Mouse (Mus musculus) embryonic facial prominence, embryonic 12.5 days (tissue): ENCODE data around the gene Cenps. TPM values are rescaled to one million over a fixed set of nuclear protein-coding genes. Genes with fewer than 3 reads are reported as not detected.

Experiments used
- ATAC-seq: fragments of 200-750 bp; cut with Nextera tagmentation; 2 replicates; pipeline ENCODE4 v1.8.0; 2017; ENCODE audit not compliant: insufficient number of reproducible peaks, insufficient read depth, low FRiP score, low TSS enrichment
- H3K27ac ChIP-seq: fragments of 300-500 bp; sonication (generic); 2 replicates; pipeline ENCODE4 v1.5.1; 2016; ENCODE audit warnings: mild to moderate bottlenecking
- H3K27me3 ChIP-seq: fragments of 300-500 bp; sonication (generic); 2 replicates; pipeline ENCODE4 v1.6.1; 2016; ENCODE audit warnings: mild to moderate bottlenecking, moderate library complexity
- H3K36me3 ChIP-seq: fragments of 300-500 bp; sonication (generic); 2 replicates; pipeline ENCODE4 v1.6.1; 2016; ENCODE audit warnings: mild to moderate bottlenecking
- H3K4me1 ChIP-seq: fragments of 300-500 bp; sonication (generic); 2 replicates; pipeline ENCODE4 v1.6.1; 2016
- H3K4me2 ChIP-seq: fragments of 300-500 bp; sonication (generic); replicated peaks from 2 replicates; pipeline ENCODE4 v1.6.1; 2016; ENCODE audit warnings: mild to moderate bottlenecking, moderate library complexity
- H3K4me3 ChIP-seq: fragments of 300-500 bp; sonication (generic); 2 replicates; pipeline ENCODE4 v1.5.1; 2016; ENCODE audit warnings: mild to moderate bottlenecking
- H3K9ac ChIP-seq: fragments of 300-500 bp; sonication (generic); 2 replicates; pipeline ENCODE4 v1.6.1; 2016; ENCODE audit warnings: mild to moderate bottlenecking, moderate library complexity
- H3K9me3 ChIP-seq: fragments of 300-500 bp; sonication (generic); 2 replicates; pipeline ENCODE4 v1.6.1; 2016; ENCODE audit warnings: mild to moderate bottlenecking, moderate library complexity
- WGBS: fragments of 180-500 bp; shearing (Covaris S2); methylation state at CpG from one replicate; pipeline ENCODE4 v1.1.7; 2016; 5-methylcytosine and 5-hydroxymethylcytosine counted together
- polyA plus RNA-seq: library from polyadenylated mRNA; unstranded; fragments of >200 nt; fragmentation: Nextera tagmentation; extraction: Ambion mirVana; gene quantifications from 2 replicates; pipeline ENCODE4 v1.2.1, GENCODE M21; 2016

Gene Cenps
- polyA plus RNA-seq: 42.7 and 47.1 TPM in 2 replicates

- Histone ChIP-seq H3K36me3 (no peaks in the 10 kb centered on the region), H3K27ac (peak within 1 kb of the TSS; percentile 92), H3K9ac (peak within 1 kb of the TSS; percentile 66), H3K9me3 (no peaks in the 10 kb centered on the region), H3K4me2 (peak within 1 kb of the TSS; percentile 57), H3K4me1 (peaks cover 8% of the 10 kb centered on the region; the same call in 1 of the 2 replicates), H3K4me3 (peak within 1 kb of the TSS; percentile 51), H3K27me3 (no peaks in the 10 kb centered on the region)
- ATAC-seq: peak; percentile 78
- WGBS: 2% methylated on average over 68 of the region's 68 CpGs
These were observed at the start of gene Cenps for GRCm38 (mm10) chr4:149136982-149137770. TSS of gene Cenps (minus strand) at chr4:149137629.

- Histone ChIP-seq H3K27me3 (no peaks in the 10 kb centered on the region), H3K9me3 (no peaks in the 10 kb centered on the region), H3K4me1 (peaks cover 9% of the 10 kb centered on the region; the same call in 1 of the 2 replicates), H3K36me3 (peaks cover 72% of the 10 kb centered on the region), H3K4me2 (no peak overlapping the region), H3K4me3 (no peak overlapping the region), H3K27ac (no peak overlapping the region), H3K9ac (no peak overlapping the region)
- ATAC-seq: no peak
- 56% methylated on average over 4 of the region's 4 CpGs for WGBS
These were observed 45.3 kb upstream of the Cenps start for GRCm38 (mm10) chr4:149182755-149183154.

GRCm38 (mm10) chr4:149182192-149182591, 44.8 kb upstream of the Cenps start:
- H3K4me3 ChIP-seq: no peak overlapping the region
- no peak for ATAC-seq
- no peaks in the 10 kb centered on the region for H3K9me3 ChIP-seq
- 90% methylated on average over 7 of the region's 7 CpGs for WGBS
- no peak overlapping the region for H3K9ac ChIP-seq
- H3K4me2 ChIP-seq: no peak overlapping the region
- H3K4me1 ChIP-seq: peaks cover 11% of the 10 kb centered on the region; the same call in 1 of the 2 replicates
- H3K27ac ChIP-seq: no peak overlapping the region
- no peaks in the 10 kb centered on the region for H3K27me3 ChIP-seq
- H3K36me3 ChIP-seq: peaks cover 66% of the 10 kb centered on the region

- peaks cover 44% of the 10 kb centered on the region for H3K36me3 ChIP-seq
- no peak overlapping the region for H3K4me2 ChIP-seq
- 51% methylated on average over 4 of the region's 4 CpGs for WGBS
- no peak overlapping the region for H3K27ac ChIP-seq
- no peak for ATAC-seq
- no peak overlapping the region for H3K4me3 ChIP-seq
- H3K27me3 ChIP-seq: no peaks in the 10 kb centered on the region
- H3K4me1 ChIP-seq: peaks cover 11% of the 10 kb centered on the region; the same call in 1 of the 2 replicates
- H3K9ac ChIP-seq: no peak overlapping the region
- no peaks in the 10 kb centered on the region for H3K9me3 ChIP-seq
These were observed 42.1 kb upstream of the Cenps start for GRCm38 (mm10) chr4:149179573-149179972.

- no peak for ATAC-seq
- Histone ChIP-seq H3K9ac (0 out of 2 replicates have a peak overlapping the region, but pooled peaks have one; percentile 7), H3K4me1 (peaks cover 11% of the 10 kb centered on the region; the same call in 1 of the 2 replicates), H3K27me3 (no peaks in the 10 kb centered on the region), H3K27ac (no peak overlapping the region), H3K4me2 (no peak overlapping the region), H3K36me3 (peaks cover 40% of the 10 kb centered on the region), H3K9me3 (no peaks in the 10 kb centered on the region), H3K4me3 (no peak overlapping the region)
- WGBS: 69% methylated on average over 7 of the region's 7 CpGs
These were observed 41.7 kb upstream of the Cenps start for GRCm38 (mm10) chr4:149179160-149179559.

DNA sequence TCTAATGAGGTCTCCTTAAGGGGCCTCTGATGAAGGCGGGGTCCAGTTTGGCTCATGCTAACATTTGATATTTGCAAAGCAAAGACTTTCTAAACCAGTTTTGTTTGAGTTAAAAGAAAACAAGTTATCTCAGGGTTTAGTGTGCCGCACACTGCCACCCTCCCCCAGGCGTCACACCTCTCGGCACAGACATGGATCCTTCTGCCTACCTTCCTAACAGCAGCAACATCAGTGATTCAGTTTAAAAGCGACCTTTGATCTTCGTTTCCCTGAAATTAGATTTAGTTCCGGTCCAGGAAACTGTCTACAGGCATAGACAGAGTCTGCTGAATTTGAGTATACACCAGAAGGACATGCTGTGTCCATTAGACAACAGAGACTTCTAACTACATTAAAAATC, 40.9 kb upstream of the Cenps start:
- no peaks in the 10 kb centered on the region for H3K9me3 ChIP-seq
- no peak overlapping the region for H3K27ac ChIP-seq
- no peak overlapping the region for H3K4me3 ChIP-seq
- WGBS: 50% methylated on average over 7 of the region's 7 CpGs
- H3K4me1 ChIP-seq: peaks cover 11% of the 10 kb centered on the region; the same call in 1 of the 2 replicates
- H3K27me3 ChIP-seq: no peaks in the 10 kb centered on the region
- ATAC-seq: no peak
- no peak overlapping the region for H3K9ac ChIP-seq
- peaks cover 32% of the 10 kb centered on the region for H3K36me3 ChIP-seq
- H3K4me2 ChIP-seq: no peak overlapping the region

GRCm38 (mm10) chr4:149177046-149177445, 39.6 kb upstream of the Cenps start:
- Histone ChIP-seq H3K4me2 (no peak overlapping the region), H3K27ac (no peak overlapping the region), H3K9ac (no peak overlapping the region), H3K9me3 (no peaks in the 10 kb centered on the region), H3K36me3 (peaks cover 19% of the 10 kb centered on the region), H3K4me1 (peaks cover 16% of the 10 kb centered on the region; the same call in 1 of the 2 replicates), H3K27me3 (no peaks in the 10 kb centered on the region), H3K4me3 (no peak overlapping the region)
- 40% methylated on average over 5 of the region's 5 CpGs for WGBS
- no peak for ATAC-seq

DNA sequence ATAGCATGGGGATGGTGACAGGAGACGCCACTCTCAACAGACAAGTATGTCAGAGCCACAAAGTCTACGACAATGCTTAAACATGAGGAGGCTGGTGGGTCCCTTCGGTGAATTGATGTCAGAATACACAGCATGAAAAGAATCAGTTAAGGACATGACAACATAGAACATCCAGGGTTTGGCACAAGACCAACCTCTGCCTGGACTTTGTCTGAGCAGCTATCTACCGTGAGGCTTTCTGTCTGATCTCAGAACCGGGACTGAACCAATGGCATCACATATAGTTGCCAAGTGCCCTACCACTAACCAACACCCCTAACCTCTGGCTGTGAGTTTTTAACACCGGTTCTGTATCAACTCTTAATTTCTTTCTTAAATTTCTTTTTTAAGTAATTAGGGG, 39.2 kb upstream of the Cenps start:
- no peak overlapping the region for H3K27ac ChIP-seq
- 73% methylated on average over 6 of the region's 6 CpGs for WGBS
- peaks cover 16% of the 10 kb centered on the region; the same call in 1 of the 2 replicates for H3K4me1 ChIP-seq
- H3K4me3 ChIP-seq: no peak overlapping the region
- no peak overlapping the region for H3K9ac ChIP-seq
- no peaks in the 10 kb centered on the region for H3K27me3 ChIP-seq
- no peak for ATAC-seq
- no peak overlapping the region for H3K4me2 ChIP-seq
- no peaks in the 10 kb centered on the region for H3K9me3 ChIP-seq
- peaks cover 15% of the 10 kb centered on the region for H3K36me3 ChIP-seq

DNA sequence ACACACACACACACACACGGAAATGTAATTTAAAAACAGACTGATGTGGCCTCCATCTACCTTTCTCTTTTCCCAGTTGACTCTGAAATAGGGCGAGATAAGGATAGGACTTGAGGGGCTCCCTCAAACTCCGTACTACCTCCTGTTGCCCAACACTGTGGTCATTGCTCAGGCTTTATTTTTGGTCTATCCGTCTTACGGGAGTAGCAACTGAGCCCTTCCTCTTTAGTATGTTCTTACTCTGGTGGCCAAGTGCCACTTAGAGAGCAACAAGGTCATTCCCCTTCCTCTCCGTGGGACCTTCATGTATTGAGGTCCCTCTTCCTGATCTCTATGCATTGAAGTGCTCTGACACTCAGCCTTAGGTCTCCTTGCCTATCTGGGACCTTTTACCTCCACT, 36.2 kb upstream of the Cenps start:
- no peaks in the 10 kb centered on the region for H3K9me3 ChIP-seq
- no peak overlapping the region for H3K4me3 ChIP-seq
- peaks cover 12% of the 10 kb centered on the region; the same call in 1 of the 2 replicates for H3K4me1 ChIP-seq
- ATAC-seq: no peak
- H3K4me2 ChIP-seq: no peak overlapping the region
- no peaks in the 10 kb centered on the region for H3K36me3 ChIP-seq
- no peak overlapping the region for H3K27ac ChIP-seq
- 90% methylated on average over 6 of the region's 6 CpGs for WGBS
- no peak overlapping the region for H3K9ac ChIP-seq
- no peaks in the 10 kb centered on the region for H3K27me3 ChIP-seq

DNA sequence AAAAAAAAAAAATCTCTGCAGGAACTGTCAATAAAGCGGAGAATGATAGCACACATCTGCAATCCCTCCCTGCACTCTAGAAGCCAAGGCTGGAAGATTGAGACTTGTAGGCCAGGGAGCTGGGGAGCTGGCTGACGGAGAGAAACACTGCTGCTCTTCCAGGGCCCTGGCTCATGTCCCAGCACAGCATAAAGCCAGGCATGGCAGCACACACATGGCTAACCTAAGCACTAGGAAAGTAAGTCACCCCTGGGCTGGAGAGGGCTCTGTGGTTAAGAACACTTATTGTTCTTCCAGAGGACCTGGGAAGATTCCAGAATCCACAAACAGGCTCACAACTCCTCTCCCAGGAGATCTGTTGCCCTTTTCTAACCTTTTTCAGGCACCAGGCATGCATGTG, 35.2 kb upstream of the Cenps start:
- H3K27me3 ChIP-seq: no peaks in the 10 kb centered on the region
- WGBS: 68% methylated on average over 2 of the region's 2 CpGs
- peaks cover 6% of the 10 kb centered on the region; the same call in 1 of the 2 replicates for H3K4me1 ChIP-seq
- no peak overlapping the region for H3K4me2 ChIP-seq
- H3K36me3 ChIP-seq: no peaks in the 10 kb centered on the region
- no peak overlapping the region for H3K4me3 ChIP-seq
- no peak for ATAC-seq
- H3K9ac ChIP-seq: no peak overlapping the region
- H3K27ac ChIP-seq: peak overlapping the region; percentile 67
- H3K9me3 ChIP-seq: no peaks in the 10 kb centered on the region

DNA sequence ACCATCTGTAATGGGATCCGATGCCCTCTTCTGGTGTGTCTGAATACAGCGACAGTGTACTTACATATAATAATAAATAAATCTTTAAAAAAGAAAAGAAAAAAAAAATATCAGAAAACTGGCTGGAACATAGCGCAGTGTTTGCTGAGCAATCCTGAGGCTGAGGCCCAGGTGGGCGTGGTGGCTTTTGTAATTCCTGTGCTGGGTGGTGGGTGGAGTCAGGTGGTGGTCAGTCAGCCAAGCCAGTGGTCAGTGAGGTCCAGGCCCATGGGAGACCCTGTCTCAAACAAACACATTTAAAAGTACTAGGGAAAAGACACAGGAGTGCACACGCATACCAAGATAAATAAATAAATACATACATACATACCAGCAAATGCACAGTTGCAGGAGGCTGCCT, 34.7 kb upstream of the Cenps start:
- peak overlapping the region; percentile 67; the same call in 1 of the 2 replicates for H3K27ac ChIP-seq
- H3K9me3 ChIP-seq: no peaks in the 10 kb centered on the region
- no peak overlapping the region for H3K4me2 ChIP-seq
- no peaks in the 10 kb centered on the region for H3K27me3 ChIP-seq
- no peak overlapping the region for H3K4me3 ChIP-seq
- no peak overlapping the region for H3K9ac ChIP-seq
- no peaks in the 10 kb centered on the region for H3K36me3 ChIP-seq
- H3K4me1 ChIP-seq: peaks cover 5% of the 10 kb centered on the region; the same call in 1 of the 2 replicates
- no peak for ATAC-seq
- 90% methylated on average over 5 of the region's 5 CpGs for WGBS

GRCm38 (mm10) chr4:149171581-149171981, 34.2 kb upstream of the Cenps start:
- no peak overlapping the region for H3K4me3 ChIP-seq
- no peak overlapping the region for H3K4me2 ChIP-seq
- no peaks in the 10 kb centered on the region for H3K9me3 ChIP-seq
- ATAC-seq: no peak
- no peak overlapping the region for H3K27ac ChIP-seq
- H3K36me3 ChIP-seq: no peaks in the 10 kb centered on the region
- WGBS: 83% methylated on average over 5 of the region's 5 CpGs
- H3K9ac ChIP-seq: no peak overlapping the region
- H3K27me3 ChIP-seq: no peaks in the 10 kb centered on the region
- peaks cover 5% of the 10 kb centered on the region; the same call in 1 of the 2 replicates for H3K4me1 ChIP-seq
